Mouse (Mus musculus) leukemia stem cell, adult 10-12 weeks (primary cell): Measurements from ENCODE around the gene 1810049J17Rik. TPM values are rescaled to one million over a fixed set of nuclear protein-coding genes. Genes with fewer than 3 reads are reported as not detected.

ENCODE experiments used
- polyA plus RNA-seq: library from polyadenylated mRNA; stranded (reverse); fragments of >175 nt; gene quantifications from 2 replicates; pipeline ENCODE4 v1.2.3, GENCODE M21; 2012; ENCODE audit warnings: low replicate concordance

1810049J17Rik gene
- 0.80 TPM in 1 of 2 replicates, not detected in the other for polyA plus RNA-seq

DNA sequence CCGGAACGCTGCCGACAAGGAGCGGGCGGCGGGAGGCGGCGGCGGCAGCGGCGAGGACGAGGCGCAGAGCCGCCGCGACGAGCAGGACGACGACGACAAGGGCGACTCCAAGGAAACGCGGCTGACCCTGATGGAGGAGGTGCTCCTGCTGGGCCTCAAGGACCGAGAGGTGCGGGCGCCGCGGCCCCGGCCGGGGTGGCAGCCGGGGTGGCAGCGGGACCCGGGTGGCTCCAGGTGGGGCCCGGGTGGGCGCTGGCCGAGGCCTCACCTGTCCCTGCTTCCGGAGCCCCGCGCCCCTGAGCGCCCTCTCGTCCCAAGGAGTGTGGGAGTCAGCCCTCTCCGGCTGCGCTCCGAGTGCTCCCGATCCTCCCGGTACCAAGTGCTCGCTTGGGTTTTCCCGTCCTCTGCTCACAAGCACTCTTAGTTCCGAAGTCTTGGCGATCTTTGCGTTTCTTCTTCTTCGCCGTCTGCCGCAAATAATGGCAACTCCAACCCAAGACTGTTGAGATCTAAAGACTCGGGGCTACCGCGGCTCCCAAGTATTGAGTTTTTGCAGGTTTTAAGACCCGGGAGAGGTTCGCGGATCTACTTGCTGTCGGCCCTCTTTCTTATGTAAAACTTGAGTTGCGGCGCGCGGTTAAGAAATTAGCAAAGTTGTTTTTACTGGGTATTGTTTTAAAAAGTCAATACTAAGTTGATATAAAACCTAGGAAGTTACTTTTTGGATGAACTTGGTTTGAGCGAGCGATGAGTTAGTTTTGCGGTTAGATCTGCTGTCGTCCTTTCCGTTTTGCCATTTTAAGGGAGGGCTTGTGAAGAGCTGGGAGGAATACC is at the start of gene 1810049J17Rik:
Gene 1810049J17Rik (minus strand): TSS at position 112 of the 834 bp plus-strand sequence.

DNA sequence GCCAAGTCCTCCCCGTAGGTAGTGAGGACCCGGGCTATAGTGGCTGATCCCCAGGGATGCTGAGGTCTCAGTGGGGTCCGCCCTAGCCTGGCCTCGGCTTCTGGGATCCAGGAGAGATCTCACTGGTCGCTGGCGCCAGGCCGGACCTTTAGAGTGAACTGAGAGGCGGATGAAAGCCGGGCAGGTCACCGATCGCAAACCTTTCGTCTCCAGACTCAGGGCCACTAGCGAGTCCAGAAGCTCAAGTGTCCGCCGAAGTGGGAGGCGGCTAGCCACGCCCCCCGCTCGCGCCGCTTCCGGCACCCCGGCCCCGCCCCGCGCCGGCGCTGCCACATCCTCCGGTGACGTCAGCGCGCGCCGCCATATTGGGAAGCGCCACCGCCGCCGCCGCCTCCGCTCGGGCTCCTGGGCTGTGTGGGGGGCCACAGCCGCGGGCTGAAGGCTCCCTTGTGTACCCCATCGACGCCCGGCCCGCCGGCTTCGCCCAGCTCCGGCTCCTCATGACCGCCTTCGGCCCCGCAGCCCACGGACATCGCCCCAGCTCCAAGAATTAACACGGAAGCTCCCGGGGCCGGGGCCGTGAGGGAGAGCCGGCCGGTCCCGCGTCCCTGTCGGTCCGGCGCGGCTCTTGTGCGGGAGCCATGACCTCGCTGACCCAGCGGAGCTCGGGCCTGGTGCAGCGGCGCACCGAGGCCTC is 460 bp downstream of the 1810049J17Rik start, which contains the start of gene Golph3:
Gene Golph3 (plus strand): TSS at position 360 of the 697 bp plus-strand sequence.

Other genes starting within 250 kb of the 1810049J17Rik start
- gene Zfr, start 204.1 kb downstream of the 1810049J17Rik start, polyA plus RNA-seq, result 26.4 and 49.5 TPM in 2 replicates
- gene Mtmr12, start 116.9 kb downstream of the 1810049J17Rik start, polyA plus RNA-seq, result 9.8 and 16.5 TPM in 2 replicates
- 1,036 and 1,076 TPM in 2 replicates for gene Golph3, start 449 bp downstream of the 1810049J17Rik start, polyA plus RNA-seq